Mouse (Mus musculus): ENCODE measurements around the gene 4930568D16Rik. TPM values are rescaled to one million over a fixed set of nuclear protein-coding genes. Genes with fewer than 3 reads are reported as not detected.

4930568D16Rik gene
- total RNA-seq (2021) = not detected
- long read RNA-seq, experiment 1 = 0 reads
- long read RNA-seq, experiment 2 = 0 reads

DNA sequence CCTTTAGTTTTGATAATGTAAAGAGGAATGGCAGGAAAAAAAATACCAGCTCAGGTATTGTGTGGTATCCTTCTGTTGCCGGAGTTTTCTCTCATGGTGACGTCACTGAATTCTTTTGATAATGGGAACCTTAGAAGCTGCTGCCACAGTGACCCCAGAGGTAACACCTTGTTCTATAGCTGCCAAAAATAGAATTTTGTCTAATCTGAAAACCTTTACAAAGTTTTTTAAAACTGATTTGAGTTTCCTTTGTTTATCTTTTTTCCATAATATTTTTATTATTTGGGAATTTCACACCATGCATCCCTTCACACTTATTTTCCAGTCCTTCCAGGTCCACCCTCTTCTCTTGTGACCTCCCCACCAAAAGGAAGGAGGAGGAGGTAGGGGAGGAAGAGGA is at the start of gene 4930568D16Rik:
Gene 4930568D16Rik, minus strand, starts transcription at position 101 of the 400 bp plus-strand sequence.
- DNase-seq = no peak
- intact Hi-C loops (cut with DNase I; ENCODE audit: low total_unique reads) = no loop called here

DNA sequence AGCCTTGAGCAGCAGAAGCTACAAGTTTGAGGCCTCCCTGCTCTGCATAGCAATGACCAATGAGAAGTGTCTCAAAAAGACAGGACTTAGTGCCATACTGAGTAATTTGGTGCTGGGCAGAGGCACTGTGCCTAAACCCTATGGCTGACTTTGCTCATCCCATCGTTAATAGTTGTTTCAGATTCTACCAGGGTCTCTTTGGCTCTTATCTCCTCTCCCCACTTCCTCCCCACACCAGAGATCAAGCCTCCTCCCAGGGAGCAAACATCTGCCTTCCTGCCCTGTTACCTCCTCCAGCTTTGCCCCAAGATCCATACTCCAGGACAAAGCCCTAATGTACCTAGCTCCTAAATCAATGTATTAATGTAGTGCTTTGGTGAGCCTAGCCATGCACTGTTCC is 49.7 kb upstream of the 4930568D16Rik start:
- intact Hi-C loops (cut with DNase I; ENCODE audit: low total_unique reads) = loop anchor here (10.0 kb wide), 1 partner anchor 88 kb away; no protein-coding TSS in a partner anchor

GRCm38 (mm10) chr2:35416473-35416872 is 48.9 kb upstream of the 4930568D16Rik start:
- DNase-seq = no peak
- intact Hi-C loops (cut with DNase I; ENCODE audit: low total_unique reads) = loop anchor here (10.0 kb wide), 1 partner anchor 88 kb away; no protein-coding TSS in a partner anchor

More for the DNA sequence above, 49.7 kb upstream of the 4930568D16Rik start:
- no peak for DNase-seq

DNA sequence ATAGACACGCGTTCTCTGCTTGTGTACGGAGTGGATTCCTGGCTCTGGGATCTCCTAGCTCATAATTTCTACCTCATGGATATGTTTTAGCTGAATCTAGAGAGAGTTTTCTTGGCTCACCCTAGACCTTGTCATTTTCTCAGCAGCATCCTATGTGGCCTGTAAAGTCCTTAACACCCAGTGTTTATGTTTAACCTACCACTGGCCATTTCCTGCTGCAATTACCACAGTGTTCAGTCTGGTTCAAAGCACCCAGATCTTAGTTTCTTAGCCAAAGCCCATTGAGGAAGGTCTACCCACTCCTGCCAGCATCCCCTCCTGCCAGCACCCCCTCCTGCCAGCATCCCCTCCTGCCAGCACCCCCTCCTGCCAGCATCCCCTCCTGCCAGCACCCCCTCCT is 45.3 kb upstream of the 4930568D16Rik start:
- intact Hi-C loops (cut with DNase I; ENCODE audit: low total_unique reads) = loop anchor here (10.0 kb wide), 1 partner anchor 92 kb away; no protein-coding TSS in a partner anchor
- DNase-seq = no peak

GRCm38 (mm10) chr2:35412246-35412645 is 44.7 kb upstream of the 4930568D16Rik start:
- intact Hi-C loops (cut with DNase I; ENCODE audit: low total_unique reads) = loop anchor here (10.0 kb wide), 1 partner anchor 93 kb away; no protein-coding TSS in a partner anchor

DNA sequence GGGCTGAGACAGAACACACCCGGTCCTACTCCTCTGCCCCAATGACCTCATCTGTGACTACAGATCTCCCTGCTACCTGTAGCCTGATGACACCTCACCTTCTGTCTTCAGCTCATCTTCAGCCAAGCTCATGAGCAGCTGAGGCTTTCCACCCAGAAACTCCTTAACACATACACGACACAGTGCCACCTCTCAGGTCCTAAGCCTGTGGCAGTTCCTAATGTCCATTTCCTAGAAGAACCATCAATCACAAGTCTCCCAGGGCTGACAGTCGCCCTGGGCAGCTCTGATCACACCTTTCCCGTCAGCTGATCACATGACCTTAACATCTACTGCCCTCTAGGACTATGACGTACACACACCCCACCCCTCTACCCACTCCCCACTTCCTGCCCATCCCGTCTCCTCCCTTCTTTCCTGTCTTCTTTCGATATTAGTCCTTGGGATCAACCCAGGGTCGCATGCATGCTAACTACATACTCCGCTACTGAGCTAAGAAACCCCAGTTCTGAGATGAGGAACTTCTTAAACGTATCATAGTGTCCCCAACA is 44.2 kb upstream of the 4930568D16Rik start:
- intact Hi-C loops (cut with DNase I; ENCODE audit: low total_unique reads) = loop anchor here (10.0 kb wide), 1 partner anchor 93 kb away; no protein-coding TSS in a partner anchor
- DNase-seq = no peak

More at GRCm38 (mm10) chr2:35412246-35412645, 44.7 kb upstream of the 4930568D16Rik start:
- DNase-seq = no peak

DNA sequence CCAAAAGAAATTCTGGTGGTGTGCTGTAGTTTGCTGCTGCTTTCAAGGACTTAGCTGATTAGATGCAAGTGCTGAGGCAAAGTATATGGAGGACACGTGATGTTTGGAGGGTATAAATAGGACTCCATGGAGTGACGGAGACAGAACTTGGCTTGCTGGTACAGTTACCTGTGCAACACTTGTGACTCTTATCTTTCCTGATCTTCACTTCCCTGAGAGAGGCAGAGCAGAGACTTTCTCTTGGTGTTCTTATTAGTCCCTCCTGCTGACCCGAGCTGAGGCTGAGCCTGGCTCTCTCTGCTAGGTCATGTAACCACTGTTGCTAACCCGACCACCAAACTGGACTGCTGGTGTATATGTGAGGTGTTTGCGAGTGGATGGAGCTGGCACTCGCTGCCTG is 41.9 kb upstream of the 4930568D16Rik start:
- intact Hi-C loops (cut with DNase I; ENCODE audit: low total_unique reads) = no loop called here
- DNase-seq = no peak

DNA sequence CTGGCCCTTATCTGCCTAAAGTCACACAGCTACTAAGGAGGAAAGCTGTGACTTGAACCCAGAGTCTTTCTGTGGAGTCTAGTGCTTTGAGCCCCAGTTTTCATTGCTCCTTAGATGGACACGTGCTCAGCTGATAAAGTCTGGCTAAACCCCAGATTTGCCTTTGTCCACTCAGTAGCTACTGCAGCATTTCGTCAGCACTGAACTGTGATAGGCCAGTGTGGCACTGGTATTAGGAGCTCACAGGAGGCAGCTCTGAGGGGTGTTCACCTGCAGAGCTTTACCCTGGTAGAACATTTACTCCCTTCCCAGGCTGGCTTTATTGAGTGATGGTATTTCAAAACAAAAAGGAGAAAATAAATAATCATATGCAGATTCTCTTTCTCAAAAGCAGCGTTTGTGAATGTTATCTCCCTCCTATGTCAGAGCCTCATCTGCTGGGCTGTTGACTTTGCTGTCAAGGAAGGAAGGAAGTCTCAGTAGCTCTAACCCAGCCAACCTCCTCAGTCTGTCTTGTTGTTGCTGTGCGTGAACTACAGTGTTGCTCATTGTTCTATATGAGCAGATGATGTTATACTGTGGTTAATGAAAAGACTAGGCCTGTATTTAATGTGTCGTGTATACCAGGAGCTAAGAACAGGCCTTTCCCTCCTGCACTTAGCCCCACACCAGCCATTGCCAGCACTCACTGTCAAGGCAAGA is 41.0 kb upstream of the 4930568D16Rik start:
- intact Hi-C loops (cut with DNase I; ENCODE audit: low total_unique reads) = no loop called here
- DNase-seq = no peak

DNA sequence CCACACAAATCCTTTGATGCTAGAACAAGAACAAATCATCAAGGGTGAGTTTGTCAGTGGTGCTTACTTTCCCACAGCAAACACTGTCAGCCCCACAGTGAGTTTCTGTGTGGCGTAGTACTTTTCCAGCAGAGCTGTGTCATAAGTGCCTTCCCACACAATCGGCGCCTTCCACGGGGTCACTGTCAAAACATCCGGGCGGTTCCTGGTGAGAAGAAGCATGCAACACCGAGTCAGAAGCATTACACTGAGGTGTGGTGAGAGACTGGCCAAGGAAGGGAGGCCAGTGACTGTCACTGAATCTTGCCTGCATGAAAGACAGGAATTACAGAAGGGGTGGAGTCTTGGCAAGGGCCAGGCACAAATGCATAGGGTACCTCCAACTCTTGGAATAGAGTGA is 40.3 kb upstream of the 4930568D16Rik start:
- intact Hi-C loops (cut with DNase I; ENCODE audit: low total_unique reads) = no loop called here

GRCm38 (mm10) chr2:35407266-35407665 is 39.7 kb upstream of the 4930568D16Rik start:
- no peak for DNase-seq
- intact Hi-C loops (cut with DNase I; ENCODE audit: low total_unique reads) = no loop called here

More for the DNA sequence above, 40.3 kb upstream of the 4930568D16Rik start:
- DNase-seq = no peak

DNA sequence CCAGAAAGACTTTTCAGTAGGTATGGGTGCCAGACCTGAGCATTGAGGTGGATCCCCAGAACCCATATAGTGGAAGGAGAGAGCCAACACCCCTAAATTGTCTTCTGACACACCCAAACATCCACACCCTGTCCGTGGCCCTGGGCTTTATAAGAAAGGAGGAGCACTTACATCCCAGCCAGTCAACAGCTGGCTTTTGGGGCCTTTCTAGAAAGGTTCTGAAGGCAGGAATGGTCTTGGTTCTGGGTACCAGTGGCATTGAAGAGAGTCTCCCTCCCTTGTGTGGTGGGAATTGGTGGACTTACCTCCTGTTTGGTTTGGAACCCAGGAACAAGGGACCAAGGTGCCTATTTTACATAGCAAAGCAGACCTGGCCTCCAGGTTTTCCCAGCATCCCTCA is 39.1 kb upstream of the 4930568D16Rik start:
- intact Hi-C loops (cut with DNase I; ENCODE audit: low total_unique reads) = no loop called here
- no peak for DNase-seq

DNA sequence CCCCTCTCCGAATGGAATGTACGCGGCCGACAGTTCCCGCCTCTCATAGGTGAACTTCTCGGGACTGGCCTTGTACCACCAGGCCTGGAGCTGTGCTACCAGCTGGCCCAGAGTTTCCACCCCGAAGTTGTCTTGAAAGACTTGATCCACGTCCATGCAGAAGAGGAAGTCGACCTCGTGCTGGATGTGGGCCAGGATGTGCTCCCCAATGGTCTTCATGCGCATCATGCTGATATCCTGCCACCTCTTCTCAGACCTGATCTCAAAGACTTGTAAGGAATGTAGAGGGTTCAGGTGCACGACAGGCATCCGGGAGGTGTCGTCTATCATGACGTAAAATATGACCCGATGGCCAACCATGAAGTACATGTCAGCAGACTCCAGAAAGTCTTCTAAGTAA is 34.9 kb upstream of the 4930568D16Rik start:
- intact Hi-C loops (cut with DNase I; ENCODE audit: low total_unique reads) = no loop called here
- DNase-seq = no peak

GRCm38 (mm10) chr2:35400739-35401138 is 33.2 kb upstream of the 4930568D16Rik start:
- intact Hi-C loops (cut with DNase I; ENCODE audit: low total_unique reads) = no loop called here
- no peak for DNase-seq

- intact Hi-C loops (cut with DNase I; ENCODE audit: low total_unique reads) = loop anchor here (2.0 to 5.0 kb wide), 2 partner anchors 41 to 102 kb away; no protein-coding TSS in a partner anchor
- no peak for DNase-seq
Observed at GRCm38 (mm10) chr2:35398184-35398828, 30.8 kb upstream of the 4930568D16Rik start.

DNA sequence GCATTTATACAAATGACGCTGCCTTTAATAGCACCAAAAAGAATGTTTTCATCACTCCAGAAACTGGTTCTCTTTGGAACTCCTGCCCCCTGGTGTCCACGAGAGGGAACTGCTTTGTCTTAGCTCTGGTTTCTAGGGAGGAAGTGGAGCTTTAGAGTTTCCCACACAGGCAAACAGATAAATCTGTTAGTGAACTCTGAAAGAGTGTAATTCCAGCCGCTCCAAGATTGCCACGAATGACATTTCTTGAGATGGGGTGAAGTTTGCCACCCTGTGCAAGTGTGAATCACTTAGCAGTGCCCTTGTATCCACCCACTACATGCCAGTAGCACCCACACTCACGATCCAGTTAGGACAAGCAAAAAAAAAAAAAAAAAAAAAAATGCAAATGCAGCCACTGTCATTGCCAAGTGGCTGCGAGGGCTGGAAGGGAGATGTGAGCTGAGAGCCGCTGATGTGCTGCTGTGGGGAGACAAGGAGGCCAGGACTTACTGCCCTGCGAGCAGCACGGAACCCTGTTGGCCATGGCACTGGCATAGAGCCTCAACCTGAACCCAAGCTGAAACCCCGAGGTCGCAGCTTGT is 30.2 kb upstream of the 4930568D16Rik start:
- peak; percentile 59 for DNase-seq
- intact Hi-C loops (cut with DNase I; ENCODE audit: low total_unique reads) = loop anchor here (2.0 to 5.0 kb wide), 2 partner anchors 40 to 101 kb away; no protein-coding TSS in a partner anchor

DNA sequence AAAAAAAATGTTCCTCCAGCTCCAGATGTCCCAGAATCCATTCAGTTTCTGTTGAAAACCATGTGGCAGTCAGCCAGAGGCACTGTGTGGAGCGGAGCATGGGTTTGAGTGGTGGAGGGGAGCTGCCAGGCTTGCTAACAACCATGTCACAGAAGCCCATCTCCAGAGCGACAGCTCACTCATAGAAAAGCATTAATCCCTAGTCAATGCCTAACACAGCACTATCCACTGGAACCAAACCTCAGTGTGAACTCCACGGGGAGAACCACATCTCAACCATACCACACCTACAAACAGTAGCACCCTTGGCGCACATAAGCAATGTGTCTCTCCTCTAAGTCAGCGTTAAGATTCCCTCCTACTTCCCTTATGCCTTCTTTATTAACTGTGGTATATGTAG is 29.6 kb upstream of the 4930568D16Rik start, which contains the start of gene 4930402F06Rik:
Gene 4930402F06Rik, minus strand, starts transcription at position 80 of the 400 bp plus-strand sequence.
- no peak for DNase-seq
- intact Hi-C loops (cut with DNase I; ENCODE audit: low total_unique reads) = loop anchor here (5.0 kb wide), 1 partner anchor 40 kb away; no protein-coding TSS in a partner anchor

DNA sequence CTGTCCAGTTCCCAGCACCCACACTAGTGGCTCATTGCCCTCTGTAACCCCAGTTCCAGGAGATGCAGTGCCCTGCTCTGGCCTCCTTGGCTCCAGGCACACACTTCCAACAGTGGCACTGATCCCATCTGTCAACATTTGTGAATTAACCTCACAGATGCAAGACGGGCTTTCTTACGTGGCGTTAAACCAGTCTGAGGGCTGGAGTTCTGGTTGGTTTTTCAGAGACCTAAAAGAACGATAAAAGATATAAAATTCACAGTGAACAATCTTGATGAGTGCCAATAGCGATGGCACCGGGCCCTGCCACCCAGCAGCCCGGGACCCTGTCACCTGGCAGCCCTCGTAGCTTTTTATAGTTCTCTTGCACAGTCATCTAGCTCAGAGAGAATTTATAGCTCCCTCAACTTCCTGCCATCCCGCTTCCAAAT is 17.9 kb upstream of the 4930568D16Rik start:
- DNase-seq = peak; percentile 42
- intact Hi-C loops (cut with DNase I; ENCODE audit: low total_unique reads) = no loop called here

DNA sequence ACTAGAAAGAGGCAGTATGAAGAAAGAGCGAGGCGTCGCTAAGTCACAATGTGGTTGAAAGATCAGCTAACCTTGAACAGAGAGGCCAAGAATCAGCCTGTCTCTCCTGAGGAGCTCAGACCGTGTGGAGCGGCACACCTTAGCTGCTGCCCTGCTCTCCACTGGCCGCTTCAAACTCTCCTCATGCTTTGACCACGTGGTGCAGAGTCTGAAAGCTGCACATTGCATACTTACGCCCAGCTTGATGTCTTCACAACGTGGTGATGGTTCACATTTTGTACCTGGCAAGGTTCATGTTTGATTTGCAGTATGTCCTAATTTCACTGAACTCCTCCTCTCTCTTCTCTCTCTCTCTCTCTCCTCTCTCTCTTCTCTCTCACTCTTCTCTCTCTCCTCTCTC is 11.8 kb upstream of the 4930568D16Rik start:
- no peak for DNase-seq
- intact Hi-C loops (cut with DNase I; ENCODE audit: low total_unique reads) = no loop called here

DNA sequence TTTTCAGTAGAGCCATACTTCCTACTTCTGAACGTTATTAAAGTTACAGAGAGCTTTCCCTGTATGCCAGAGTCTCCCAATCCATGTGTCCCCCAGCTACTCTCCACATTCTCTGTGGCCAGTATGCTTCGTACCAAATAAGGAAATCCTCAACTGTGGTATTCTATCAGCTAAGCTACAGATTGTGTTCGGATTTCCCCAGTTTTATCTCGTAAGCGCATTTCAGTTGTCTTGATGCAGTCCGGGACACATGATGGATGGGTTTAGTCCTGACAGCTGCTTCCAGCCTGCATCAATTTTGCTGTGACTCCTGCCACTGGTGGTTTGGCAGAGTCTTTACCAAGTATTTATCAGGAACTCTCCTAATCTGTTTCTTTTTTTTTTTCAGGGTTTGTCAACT is 10.1 kb upstream of the 4930568D16Rik start:
- no peak for DNase-seq
- intact Hi-C loops (cut with DNase I; ENCODE audit: low total_unique reads) = no loop called here

- DNase-seq = no peak
- intact Hi-C loops (cut with DNase I; ENCODE audit: low total_unique reads) = no loop called here
Observed at GRCm38 (mm10) chr2:35373003-35373402, 5.5 kb upstream of the 4930568D16Rik start.
